Mouse (Mus musculus): ENCODE results near the gene Cdh16.
"Not testable (repeated sequence)": the region's sequence is repeated elsewhere in the genome, so short reads cannot be mapped to it uniquely, and the experiment has no call there.

Cdh16 gene

DNA sequence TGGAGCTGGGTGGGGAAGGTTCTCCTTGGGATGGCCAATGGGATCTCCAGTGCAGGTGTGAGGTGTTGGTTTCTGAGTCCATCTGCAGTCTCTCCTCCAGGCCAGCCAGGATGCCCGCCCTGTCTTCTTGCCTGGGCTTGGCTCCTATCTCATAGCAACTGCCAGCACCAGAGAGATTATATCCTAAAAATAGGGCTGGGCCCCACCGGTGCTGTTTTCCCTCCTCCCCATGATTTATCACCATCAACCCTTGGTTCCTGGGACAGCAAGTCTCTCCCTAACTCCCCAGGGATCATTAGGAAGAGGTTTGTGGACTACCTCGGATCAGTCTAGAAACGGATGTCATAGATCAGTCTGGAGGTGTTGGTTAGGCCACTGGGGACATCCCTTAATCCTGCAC lies 11.1 kb downstream of the Cdh16 start:
- no peak for DNase-seq (ENCODE audit: low spot score in 2 of 2)

DNA sequence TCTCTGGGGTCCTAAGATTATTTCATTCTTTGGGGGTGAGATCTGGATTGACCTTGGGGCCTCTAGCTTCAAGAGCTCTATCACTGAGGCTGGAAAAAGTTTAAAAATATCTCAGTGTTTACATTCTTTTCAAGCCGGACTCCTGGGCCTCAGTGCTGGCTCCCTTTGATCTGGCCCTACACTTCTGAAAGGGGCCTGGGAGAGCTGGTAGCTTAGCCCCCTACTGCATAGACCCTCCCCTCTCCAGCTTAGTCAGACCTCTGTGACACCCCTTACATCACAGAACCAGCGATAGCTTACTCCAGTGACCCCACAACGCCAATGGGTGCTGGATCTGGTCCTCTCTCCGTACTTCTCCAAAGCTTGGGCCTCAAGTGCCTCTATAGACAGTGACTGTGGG lies 12.6 kb downstream of the Cdh16 start:
- DNase-seq (ENCODE audit: low spot score in 2 of 2): no peak

DNA sequence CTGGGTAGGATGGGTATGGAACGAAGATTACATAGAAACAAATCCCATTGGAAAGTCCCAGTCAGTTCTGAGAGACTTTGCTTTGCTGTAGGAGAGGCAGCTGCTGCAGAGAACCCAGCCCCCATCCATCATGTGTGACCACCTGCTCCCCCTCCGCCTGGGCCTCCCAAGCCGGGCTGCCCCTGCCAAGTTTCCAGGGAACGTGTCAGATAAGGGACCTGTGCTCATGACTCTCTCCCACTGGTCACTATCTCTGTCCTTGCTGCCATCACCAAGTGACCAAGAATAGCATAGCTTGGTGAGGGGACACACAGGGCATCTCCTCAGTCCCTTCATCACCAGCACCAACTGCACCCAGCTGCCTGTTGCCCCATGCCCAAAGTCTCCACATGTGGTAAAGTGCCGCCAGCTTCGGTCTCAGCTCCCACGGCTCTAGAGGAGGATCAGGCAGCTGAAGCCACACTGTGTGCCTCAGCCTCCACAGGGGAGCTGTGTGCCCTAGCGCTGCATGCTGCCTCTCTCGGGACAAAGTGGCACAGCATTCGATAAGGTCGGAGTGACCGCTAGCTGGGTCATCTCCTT lies 13.9 kb downstream of the Cdh16 start:
- DNase-seq (ENCODE audit: low spot score in 2 of 2): no peak

DNA sequence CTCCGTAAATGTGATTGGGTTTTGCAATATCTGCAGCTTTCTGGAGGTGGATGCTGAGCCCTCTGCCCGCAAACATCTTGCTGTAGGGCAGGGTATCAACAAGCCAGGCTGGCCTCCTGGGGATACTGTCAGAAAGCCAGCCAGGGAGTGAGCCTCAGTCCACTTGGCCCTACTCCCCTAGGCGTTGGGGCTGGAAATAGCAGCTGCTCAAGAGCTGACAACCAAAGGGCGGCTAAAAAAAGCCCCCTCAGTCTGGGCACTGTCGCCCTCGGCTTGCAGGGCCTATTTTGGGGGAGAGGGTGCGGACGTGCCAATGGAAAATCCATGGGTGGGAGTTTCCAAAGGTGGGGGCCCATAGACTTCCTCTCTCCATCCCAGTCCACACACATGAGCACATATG lies 15.0 kb downstream of the Cdh16 start:
- no peak for DNase-seq (ENCODE audit: low spot score in 2 of 2)

DNA sequence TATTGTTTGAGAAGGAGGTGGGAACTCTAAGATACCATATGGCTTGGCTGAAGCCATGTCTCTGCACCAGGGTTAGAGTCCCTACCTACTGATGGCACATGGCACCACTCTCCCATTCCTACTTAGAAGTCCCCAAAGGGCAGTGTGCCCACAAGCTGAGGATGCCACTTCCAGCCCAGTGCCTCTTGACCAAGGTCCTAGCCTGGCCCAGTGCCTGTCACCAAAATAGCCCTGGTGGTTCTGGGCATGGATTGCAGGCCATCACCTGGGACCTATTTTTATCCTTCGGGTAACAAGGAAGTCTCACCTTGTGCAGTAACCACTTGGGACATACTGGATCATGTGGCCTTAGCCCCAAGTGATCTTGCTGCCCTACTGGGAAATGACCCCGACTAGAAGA lies 16.3 kb downstream of the Cdh16 start:
- no peak for DNase-seq (ENCODE audit: low spot score in 2 of 2)

DNA sequence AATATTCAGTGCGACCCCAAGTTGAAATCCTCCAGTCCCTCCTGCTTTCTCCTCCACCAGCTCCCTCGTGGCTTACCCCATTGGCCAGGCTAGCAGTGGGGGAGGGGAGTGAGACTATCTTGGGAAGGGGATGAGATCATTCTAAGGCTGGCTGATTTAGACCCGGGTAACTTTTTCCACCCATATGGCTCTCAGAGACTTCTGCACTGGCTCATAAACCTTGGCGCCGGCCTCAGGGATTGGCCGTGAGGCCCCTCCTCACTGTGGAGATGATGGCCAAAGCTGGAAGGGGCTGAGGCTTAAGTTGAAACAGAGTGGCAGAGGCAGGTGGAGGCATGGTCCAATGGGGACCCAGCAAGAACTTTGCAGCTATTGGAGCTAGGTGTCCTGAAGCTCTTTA lies 17.9 kb downstream of the Cdh16 start:
- no peak for DNase-seq (ENCODE audit: low spot score in 2 of 2)

DNA sequence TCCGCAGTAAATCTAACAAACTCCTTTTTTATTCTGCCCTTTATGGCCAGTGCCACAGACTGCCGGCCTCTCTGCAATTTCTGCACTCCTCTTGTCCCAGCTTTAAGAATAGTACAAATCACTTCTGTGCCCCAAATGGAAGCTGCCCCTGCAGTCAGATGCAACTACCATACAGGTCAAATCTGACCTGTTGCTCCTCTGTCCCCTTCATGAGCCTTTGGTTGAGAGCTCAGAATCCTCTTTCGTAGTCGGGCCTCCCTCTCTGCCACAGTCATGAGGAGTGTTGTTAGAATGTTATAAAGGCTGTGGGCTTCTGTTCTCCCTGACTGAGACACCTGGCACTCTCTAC lies 21.0 kb downstream of the Cdh16 start:
- no peak for DNase-seq (ENCODE audit: low spot score in 2 of 2)

DNA sequence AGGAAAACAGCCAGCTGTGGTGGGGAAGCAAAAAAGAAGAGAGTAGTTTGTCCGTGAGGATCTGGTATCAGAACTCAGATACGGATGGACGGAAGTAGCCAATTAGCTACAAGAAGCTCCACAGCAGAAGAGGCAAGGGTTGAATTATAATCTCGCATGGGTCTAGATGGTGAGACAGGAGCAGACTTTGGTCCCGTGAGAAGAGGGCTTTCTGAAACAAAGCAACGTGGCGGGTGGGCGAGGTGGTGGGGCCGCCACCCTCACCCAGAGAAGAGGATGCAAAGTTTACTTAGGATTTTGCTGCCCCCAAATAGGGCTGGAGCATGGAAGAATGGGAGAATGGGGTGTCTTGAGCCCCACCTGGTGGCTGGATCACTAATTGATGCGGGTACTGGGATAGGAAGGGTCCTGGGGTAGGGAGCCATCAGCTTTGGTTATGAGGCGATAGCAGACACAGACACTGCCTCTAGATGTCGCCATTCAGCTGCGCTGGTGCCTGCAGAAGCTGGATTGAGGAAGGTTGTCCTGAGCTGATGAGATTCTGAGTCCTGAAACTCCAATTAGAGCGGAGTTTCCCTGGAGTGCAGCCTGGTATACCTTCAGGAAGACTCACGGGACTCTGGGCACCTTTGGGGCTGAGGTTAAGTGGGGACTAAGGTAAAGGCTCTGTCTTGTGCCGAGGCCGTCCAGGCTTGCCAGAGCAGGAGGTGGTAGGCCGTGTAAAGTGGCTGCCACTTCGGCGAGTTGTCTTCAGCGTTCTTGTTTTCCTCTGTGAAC lies 21.5 kb downstream of the Cdh16 start:
- DNase-seq (ENCODE audit: low spot score in 2 of 2): peak; percentile 70 to 78

DNA sequence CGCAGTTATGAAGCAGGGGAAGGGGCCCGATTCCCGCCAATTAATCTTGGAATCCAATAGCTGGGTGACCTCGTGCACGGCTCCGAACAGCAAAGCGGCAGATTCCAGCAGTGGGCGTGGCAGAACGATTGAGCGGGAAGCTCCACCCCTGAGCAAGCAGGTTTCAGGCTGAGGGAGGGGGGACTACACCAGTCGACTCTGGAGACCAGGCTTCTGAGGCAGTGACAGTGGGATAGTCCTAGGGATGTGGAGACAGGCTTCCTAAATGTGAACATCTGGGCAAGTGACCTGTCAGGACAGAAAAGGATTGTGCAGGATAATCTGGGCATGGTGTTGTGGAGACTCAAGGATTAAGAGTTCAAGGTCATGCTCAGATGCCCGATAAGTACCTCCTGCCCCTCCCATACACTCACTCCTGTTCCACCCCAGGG lies 22.2 kb downstream of the Cdh16 start:
- no peak for DNase-seq (ENCODE audit: low spot score in 2 of 2)

DNA sequence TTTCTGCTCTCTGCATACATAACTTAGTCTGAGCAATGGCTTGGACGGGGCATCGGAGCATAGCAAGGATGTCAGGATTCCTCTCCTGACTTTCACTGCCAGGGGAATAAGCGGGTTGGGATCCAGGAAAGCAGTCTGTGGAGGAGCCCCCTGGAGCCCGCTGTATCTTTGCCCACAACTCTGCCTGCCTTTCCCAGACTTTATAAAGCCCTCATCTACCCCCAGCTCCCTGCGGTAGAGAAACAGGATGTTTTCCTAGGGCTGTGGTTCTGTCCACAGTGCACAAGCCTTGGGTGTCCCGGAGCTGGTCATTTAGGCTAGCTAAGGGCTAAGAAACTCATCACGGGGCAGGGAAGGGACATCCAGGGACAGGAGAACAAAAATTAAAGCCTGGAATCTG lies 22.8 kb downstream of the Cdh16 start:
- no peak for DNase-seq (ENCODE audit: low spot score in 2 of 2)

DNA sequence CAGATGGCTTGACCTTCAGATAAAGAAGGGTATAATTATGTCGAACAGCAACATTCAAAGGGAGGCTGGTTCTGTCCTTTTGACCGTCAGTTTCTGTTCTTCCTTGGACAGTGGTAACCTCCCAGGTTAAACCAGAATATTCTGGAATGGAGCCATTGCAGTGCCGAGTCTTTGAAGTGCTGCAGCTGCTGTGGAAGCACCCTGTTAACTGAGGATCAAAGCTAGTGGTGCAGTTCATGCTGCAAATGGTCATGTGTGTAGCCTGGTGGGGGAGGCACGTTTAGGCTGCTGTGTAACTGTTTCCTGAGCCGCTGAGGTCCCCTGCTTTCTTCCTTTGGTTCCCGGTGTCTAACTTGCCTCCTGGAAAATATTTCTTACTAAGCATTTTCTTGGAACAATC lies 25.7 kb downstream of the Cdh16 start:
- DNase-seq (ENCODE audit: low spot score in 2 of 2): no peak

DNA sequence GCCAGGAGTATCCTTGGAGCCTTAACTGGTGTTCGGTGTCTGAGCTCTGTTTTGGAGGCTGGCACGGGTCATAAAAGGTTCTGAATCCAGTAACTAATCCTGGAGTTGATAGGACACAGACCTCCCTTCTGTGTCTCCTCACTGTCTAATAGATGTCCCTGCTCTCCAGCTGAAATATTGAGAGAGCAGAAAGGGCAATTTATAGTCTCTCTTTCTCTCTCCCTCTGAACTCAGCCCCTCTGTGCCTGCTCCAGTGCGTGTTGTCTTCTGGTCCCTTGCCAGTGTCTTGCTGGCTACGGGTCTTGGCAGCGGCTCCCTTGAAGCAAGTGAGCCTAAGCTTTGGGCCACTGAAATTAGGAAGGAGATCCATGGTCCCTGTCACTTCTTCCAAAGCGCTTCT lies 26.5 kb downstream of the Cdh16 start:
- DNase-seq (ENCODE audit: low spot score in 2 of 2): no peak

DNA sequence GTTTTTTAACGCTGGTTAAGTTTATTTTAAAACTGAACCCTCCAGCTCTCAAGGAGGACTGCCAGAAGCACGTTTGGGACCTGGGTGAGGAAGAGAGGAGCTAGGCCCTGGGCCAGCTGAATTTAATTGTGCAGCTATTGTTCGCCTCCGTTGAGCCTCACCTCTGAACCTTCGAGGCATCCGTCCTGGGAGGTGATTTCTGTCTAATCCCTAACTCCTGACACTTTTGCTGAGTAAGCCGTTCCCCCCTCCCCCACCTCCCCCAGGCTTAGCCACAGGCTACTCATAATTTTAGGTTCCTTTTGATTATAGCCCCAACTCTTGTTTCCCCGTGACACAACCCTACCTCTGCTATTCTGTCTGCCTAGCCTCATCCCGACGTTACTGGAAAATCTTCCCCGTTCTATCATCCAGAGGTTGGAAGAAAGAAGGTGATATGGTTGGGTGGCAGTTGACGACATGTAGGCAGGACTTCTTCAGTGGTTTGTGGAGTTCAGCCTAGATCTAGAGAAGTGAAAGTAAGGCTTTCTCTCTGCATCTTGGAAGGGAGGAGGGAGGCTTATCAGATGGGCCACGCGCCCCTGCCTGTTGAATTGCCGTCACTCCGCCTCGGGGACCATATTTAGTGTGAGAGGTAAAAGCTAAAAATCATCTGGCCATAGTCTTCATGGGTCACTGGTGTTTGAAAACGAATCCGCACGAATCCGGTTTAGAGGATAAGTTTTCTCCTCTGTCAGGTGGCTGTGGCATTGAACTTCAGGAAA lies 28.2 kb downstream of the Cdh16 start:
- no peak for DNase-seq (ENCODE audit: low spot score in 2 of 2)

DNA sequence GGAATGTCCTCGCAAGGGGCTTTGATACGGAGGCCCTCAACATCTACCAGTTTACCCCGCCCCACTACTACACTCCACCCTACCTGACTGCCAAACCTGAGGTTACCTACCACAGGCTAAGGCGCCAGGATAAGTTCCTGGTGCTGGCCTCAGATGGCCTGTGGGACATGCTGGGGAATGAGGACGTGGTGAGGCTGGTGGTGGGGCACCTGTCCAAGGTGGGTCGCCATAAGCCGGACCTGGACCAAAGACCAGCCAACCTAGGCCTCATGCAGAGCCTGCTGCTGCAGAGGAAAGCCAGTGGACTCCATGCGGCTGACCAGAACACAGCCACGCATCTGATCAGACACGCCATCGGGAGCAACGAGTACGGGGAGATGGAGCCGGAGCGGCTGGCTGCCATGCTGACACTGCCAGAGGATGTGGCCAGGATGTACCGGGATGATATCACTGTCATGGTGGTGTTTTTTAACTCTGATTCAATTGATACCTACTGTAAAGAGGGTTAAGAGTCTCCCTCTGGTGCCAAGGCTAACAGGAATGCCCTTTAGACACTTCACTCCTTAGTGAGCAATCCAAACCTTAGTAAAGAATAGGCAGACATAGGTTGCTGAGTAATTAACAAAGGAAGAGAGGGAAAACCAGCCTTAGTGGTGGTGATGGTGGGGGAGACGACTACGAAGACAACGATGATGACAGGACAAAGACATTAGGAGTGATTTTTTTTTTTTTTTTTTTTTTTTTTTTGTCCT lies 29.4 kb downstream of the Cdh16 start:
- no peak for DNase-seq (ENCODE audit: low spot score in 2 of 2)

DNA sequence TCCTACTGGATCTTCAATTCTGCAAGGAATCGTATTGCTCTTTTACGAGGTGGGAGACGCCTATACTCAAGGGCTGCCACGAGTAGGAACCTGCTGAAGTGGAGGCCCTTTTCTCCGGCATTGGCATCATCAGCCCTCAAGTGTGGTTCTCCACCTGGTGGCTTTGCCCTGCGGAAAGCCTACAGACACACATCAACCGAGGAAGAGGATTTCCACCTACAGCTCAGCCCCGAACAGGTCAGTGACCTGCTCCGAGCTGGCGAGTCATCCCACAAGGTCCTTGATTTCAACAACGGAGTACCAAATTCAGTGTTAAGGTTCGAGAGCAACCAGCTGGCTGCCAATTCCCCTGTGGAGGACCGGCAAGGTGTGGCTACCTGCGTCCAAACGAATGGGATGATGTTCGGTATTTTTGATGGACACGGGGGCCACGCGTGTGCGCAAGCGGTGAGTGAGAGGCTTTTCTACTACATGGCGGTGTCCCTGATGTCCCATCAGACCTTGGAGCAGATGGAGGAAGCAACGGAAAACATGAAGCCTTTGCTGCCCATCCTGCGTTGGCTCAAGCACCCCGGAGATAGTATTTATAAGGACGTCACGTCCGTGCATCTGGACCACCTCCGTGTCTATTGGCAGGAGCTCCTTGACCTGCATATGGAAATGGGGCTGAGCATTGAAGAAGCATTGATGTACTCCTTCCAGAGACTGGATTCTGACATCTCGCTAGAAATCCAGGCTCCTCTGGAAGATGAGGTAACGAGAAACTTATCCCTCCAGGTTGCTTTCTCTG lies 30.5 kb downstream of the Cdh16 start:
- DNase-seq (ENCODE audit: low spot score in 2 of 2): no peak

DNA sequence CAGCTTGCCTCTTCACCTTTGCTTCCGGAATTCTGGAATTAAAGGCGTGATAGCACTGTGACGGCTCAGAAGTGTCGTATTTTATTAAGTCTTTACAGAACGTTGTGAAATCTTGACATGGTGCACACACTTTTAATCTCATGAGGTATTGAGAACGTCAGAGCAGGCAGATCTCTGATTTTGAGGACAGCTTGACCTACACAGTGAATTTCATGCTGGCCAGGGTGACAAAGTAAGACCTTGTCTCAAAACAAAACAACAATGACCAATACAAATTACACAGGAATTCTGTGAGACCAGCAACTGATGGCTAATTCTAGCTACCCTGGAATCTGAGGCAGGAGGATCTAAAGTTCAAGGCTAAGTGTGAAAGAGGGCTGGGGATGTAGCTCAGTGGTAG lies 31.6 kb downstream of the Cdh16 start:
- DNase-seq (ENCODE audit: low spot score in 2 of 2): no peak

DNA sequence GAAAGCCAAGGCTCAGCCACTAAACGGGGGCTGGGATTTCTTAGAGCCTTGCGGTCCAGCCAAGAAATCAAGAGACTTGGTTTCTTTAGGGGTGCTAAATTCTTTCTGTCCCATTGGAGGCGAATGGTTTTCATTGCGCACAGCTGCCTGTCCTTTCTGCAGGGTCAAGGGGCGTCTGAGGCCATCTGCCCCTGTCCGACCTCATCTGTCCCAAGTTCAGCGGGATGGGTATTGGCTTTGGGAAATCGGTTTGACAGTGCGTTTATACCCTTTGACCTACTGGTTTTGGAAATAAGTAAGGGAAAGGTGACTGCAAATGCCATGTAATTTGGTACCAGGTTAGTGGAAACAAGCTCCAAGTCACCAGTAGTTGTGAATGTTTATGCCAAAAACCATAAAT lies 32.3 kb downstream of the Cdh16 start:
- no peak for DNase-seq (ENCODE audit: low spot score in 2 of 2)

DNA sequence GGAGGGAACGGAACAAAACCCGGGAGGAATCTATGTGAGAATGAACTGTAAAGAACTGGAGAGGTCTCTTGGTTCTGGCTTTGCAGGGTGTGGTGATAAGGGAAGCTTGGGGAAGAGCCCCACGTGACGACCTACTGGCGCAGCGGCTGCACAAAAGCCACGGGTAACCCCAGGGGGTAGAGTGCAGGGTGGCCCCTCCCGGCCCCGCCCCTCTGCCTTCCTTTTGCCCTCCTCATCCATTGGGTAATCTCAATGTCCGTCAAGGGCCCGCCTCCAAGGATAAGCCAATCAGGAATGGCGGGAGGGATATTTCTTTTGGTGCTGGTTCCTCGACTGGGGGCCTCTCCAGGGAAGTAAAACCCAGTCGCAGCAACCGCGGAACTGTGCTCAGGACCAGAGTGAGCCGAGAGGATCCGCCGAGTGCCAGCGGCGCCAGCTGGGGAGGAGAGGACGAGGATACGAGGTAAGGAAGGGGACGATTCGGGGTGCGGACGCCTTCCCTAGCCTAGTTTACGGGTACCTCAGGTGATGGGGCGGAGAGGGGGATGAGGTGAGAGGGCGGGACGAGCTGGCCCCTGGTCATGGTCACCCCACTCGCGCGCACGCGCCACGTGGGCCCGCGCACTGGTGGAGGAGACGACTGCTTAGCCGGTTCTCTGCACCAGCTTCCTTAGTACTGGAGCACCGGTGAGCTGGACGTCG lies 32.9 kb downstream of the Cdh16 start, which contains the start of gene Pdp2:
Gene Pdp2, plus strand, starts transcription at position 319 of the 702 bp plus-strand sequence.
- DNase-seq (ENCODE audit: low spot score in 2 of 2): peak; percentile 85 to 88

DNA sequence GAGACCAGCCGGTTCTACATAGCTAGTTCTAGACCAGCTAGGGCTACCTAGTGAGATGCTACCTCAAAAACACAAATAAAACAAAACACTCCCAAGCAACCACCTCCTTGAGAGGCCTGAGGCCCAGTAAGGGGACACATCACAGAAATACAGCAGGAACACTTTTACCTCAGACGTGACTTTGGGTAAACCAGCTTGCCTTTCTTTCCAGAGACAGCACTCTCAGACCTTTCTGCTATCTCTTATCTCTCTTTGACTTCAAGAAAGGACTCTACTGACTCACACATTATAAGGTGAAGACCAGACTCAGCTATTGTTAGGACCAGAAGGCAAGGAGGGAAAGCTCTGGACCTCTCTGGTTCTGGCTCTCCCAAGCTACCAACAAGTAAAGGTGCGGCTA lies 33.9 kb downstream of the Cdh16 start:
- no peak for DNase-seq (ENCODE audit: low spot score in 2 of 2)

DNA sequence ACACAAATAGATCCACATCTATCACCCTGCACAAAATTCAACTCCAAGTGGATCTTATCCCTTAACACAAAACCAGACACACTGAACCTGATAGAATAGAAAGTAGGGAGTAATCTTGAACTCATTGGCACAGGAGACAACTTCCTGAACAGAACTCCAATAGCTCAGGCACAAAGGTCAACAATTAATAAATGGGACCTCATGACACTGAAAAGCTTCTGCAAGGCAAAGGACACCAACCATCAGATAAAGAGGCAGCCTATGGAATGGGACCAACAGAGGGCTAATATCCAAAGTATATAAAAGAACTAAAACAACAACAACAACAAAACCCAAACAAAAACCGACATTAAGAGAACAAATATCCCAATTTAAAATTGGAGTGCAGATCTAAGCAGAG lies 39.7 kb downstream of the Cdh16 start:
- no peak for DNase-seq (ENCODE audit: low spot score in 2 of 2)

DNA sequence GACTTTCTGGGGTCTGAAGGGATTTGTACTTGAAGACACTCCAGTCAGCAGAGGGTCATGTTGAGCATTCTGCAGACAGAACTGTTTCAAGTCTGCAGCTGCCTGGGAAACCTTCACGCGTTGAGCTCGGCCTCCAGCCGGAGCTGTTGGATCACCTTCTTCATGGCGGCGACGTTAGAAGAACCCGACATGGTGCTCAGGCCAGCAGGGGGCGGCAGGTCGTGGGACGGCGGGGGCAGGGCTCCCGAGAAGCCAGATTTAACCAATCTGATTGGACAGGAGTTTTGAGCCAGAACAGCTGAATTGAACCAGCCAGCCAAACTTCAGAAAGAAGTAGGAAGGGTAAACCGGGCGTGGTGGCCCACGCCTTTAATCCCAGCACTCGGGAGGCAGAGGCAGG lies 46.6 kb downstream of the Cdh16 start:
- DNase-seq (ENCODE audit: low spot score in 2 of 2): not testable (repeated sequence)
